Comparison of ENCODE assay signal across 8 mouse cellular contexts in the genomic region with DNA sequence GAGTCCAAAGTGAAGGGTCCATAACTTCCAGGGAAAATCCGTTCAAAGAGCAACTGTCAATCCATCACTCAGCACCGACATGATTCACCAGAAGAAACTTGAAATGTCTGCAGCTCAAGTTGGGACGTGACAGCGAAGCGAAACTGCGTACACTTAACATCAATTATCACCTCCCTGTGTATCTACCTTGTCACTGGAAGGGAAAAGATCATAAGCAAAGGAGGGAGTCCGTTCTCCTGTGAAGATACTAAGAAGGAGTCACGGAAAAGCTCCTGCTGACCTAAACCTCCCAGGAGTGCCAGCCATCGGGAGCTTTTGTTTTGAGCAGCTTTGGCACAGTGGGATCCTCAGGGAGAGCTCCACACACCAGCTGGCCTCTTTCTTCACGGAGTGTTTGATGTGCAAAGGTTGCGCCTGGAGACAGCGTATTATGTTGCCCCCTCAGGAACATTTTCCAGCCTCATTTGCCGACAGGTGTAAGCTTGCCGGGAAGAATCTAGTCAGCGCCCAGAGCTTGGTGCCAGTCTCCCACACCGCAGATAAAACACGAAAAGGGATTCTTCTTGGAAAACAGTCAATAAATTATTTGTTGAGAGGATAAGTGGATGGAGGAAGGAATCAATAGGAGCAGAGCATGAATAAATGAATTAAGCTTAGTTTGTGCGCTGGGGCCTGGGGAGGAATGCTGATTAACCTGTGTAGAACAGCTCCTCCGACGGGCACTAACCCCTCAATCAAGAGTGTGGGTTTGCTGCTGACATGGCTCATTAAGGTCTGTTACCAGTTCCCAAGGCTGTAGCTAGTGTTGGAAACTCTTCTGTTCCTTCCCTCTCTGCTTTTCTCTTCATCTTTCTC.
DNase-seq lines count a peak whose midpoint lies in the region; ATAC-seq lines count a peak whose summit lies in the region.

No protein-coding gene starts in this region.

- peak overlapping the region; percentile 60 for H3K4me2 ChIP-seq in forebrain, embryonic 13.5 days
- H3K4me2 ChIP-seq in liver, embryonic 15.5 days, result peak overlapping the region; percentile 23; the same call in 1 of the 2 replicates

- no peaks in the 10 kb centered on the region for H3K9me3 ChIP-seq in forebrain, embryonic 13.5 days (replicated peaks)
- no peaks in the 10 kb centered on the region for H3K9me3 ChIP-seq in liver, embryonic 15.5 days (replicated peaks)

- peak; percentile 47 for DNase-seq in adrenal gland, postnatal 10 days
- DNase-seq in adrenal gland, adult 18-20 months (ENCODE audit: low spot score in 2 of 2), result no peak
- no peak for DNase-seq in urinary bladder, postnatal 10 days (ENCODE audit: low spot score)
- no peak for DNase-seq in layer of hippocampus, adult 18-20 months (ENCODE audit: low spot score in 2 of 2)
- no peak for DNase-seq in kidney, adult 18-20 months

- peak; percentile 76 for ATAC-seq in cerebellum, adult (ENCODE audit: insufficient number of reproducible peaks, low FRiP score, low TSS enrichment)
- peak; percentile 85 for ATAC-seq in forebrain, embryonic 13.5 days
- ATAC-seq in liver, embryonic 15.5 days (ENCODE audit: insufficient read depth), result no peak

- 0 out of 2 replicates have a peak, but pooled peaks cover 3% of the 10 kb centered on the region for H3K27me3 ChIP-seq in forebrain, embryonic 13.5 days
- H3K27me3 ChIP-seq in liver, embryonic 15.5 days, result peaks cover 17% of the 10 kb centered on the region

- H3K36me3 ChIP-seq in forebrain, embryonic 13.5 days (ENCODE audit: poor library complexity, severe bottlenecking), result no peaks in the 10 kb centered on the region
- no peaks in the 10 kb centered on the region for H3K36me3 ChIP-seq in liver, embryonic 15.5 days (replicated peaks)

- H3K27ac ChIP-seq in forebrain, embryonic 13.5 days, result no peak overlapping the region
- H3K27ac ChIP-seq in liver, embryonic 15.5 days (replicated peaks), result no peak overlapping the region

- peak overlapping the region; percentile 23 for H3K4me3 ChIP-seq in forebrain, embryonic 13.5 days
- no peak overlapping the region for H3K4me3 ChIP-seq in liver, embryonic 15.5 days (replicated peaks)

- 2% methylated on average over 20 of the region's 20 CpGs for WGBS in forebrain, embryonic 13.5 days
- WGBS in liver, embryonic 15.5 days (ENCODE audit: insufficient replicate concordance), result 14% methylated on average over 20 of the region's 20 CpGs

- H3K4me1 ChIP-seq in forebrain, embryonic 13.5 days, result peaks cover 11% of the 10 kb centered on the region
- no peaks in the 10 kb centered on the region for H3K4me1 ChIP-seq in liver, embryonic 15.5 days (replicated peaks)

- peak overlapping the region; percentile 45; the same call in 1 of the 2 replicates for H3K9ac ChIP-seq in forebrain, embryonic 13.5 days
- no peak overlapping the region for H3K9ac ChIP-seq in liver, embryonic 15.5 days
